Mouse (Mus musculus): ENCODE measurements at regions not wholly inside any gene's neighbourhood (a gene's known extent, or its start where the extent isn't known, plus 50 kb on each side); places are given as distances from the start of the nearest gene placed in this dataset.
A peak's percentile ranks its signal among the peaks of the same experiment; 100 is the strongest.

DNA sequence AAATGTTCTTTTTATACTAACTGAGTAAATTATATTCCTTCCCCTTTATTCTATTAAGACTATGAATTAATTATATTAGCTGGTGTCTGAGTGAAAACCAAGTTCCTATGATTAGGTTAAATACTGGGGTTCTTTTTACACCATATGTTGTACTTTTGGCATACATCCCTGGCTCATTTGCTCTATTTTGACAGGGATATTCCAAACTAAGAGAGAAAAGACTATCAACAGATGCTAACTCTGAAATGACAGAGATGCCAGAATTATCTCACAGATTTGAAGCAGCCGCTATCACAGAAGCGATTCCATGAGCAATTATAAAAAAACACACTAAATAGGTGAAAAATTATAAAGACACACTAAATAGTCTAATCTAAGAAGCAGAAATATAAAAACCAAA lies 119.0 kb upstream of the Irx4 start:
- Histone ChIP-seq H3K27ac (ENCODE audit: low read depth) (no peak overlapping the region), H3K27me3 (ENCODE audit: control insufficient read depth, insufficient read depth, low read length) (no peaks in the 10 kb centered on the region), H3K9ac (replicated peaks; ENCODE audit: low read depth, low read length) (no peak overlapping the region), H3K4me3 (ENCODE audit: low read depth, low read length) (no peak overlapping the region), H3K4me1 (ENCODE audit: control insufficient read depth, insufficient read depth) (no peaks in the 10 kb centered on the region), H3K4me2 (ENCODE audit: low read depth, low read length) (no peak overlapping the region), H3K9me3 (replicated peaks; ENCODE audit: control insufficient read depth, low read length) (no peaks in the 10 kb centered on the region), H3K36me3 (replicated peaks; ENCODE audit: control insufficient read depth, insufficient read depth, low read length) (no peaks in the 10 kb centered on the region)
- TF ChIP-seq EP300 (IDR thresholded peaks at IDR 0.05; ENCODE audit: low read depth) (no peak), CTCF (IDR thresholded peaks at IDR 0.05; ENCODE audit: low read depth) (no peak)
- DNase-seq (ENCODE audit: low spot score) (no peak), ATAC-seq (ENCODE audit: insufficient read depth, low read depth) (no peak)
- WGBS = 89% methylated on average over 2 of the region's 2 CpGs

DNA sequence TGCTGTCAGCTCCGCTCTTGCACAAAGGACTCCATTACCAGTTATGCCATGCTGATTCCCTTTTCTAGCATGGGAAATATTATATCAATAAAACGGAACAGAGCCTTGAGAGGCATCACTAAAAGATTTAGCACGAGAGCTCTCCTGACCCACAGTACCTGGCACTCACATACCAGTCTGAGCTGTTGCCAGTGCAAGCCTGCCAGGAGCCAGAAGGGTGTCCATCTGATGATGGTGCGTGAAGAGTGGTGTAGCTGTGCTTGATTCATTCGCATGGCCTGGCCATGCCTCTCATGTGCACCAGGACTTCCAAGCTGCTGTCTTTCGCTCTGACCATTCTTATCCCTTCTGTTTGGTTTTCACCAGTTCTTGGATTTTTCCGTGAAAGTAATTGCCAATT lies 102.3 kb upstream of the Irx4 start:
- DNase-seq (ENCODE audit: low spot score) (no peak), ATAC-seq (ENCODE audit: insufficient read depth, low read depth) (no peak)
- TF ChIP-seq EP300 (IDR thresholded peaks at IDR 0.05; ENCODE audit: low read depth) (no peak), CTCF (IDR thresholded peaks at IDR 0.05; ENCODE audit: low read depth) (no peak)
- H3K9me3 ChIP-seq (replicated peaks; ENCODE audit: control insufficient read depth, low read length) = no peaks in the 10 kb centered on the region
- WGBS = 87% methylated on average over 7 of the region's 7 CpGs
- H3K27me3 ChIP-seq (ENCODE audit: control insufficient read depth, insufficient read depth, low read length) = no peaks in the 10 kb centered on the region
- no peak overlapping the region for H3K4me3 ChIP-seq (ENCODE audit: low read depth, low read length)
- no peaks in the 10 kb centered on the region for H3K36me3 ChIP-seq (replicated peaks; ENCODE audit: control insufficient read depth, insufficient read depth, low read length)
- H3K9ac ChIP-seq (replicated peaks; ENCODE audit: low read depth, low read length) = no peak overlapping the region
- H3K4me2 ChIP-seq (ENCODE audit: low read depth, low read length) = no peak overlapping the region
- H3K27ac ChIP-seq (ENCODE audit: low read depth) = no peak overlapping the region
- peaks cover 3% of the 10 kb centered on the region; the same call in 1 of the 2 replicates for H3K4me1 ChIP-seq (ENCODE audit: control insufficient read depth, insufficient read depth)

- Histone ChIP-seq H3K27ac (ENCODE audit: low read depth) (no peak overlapping the region), H3K9me3 (replicated peaks; ENCODE audit: control insufficient read depth, low read length) (no peaks in the 10 kb centered on the region), H3K36me3 (replicated peaks; ENCODE audit: control insufficient read depth, insufficient read depth, low read length) (no peaks in the 10 kb centered on the region), H3K27me3 (ENCODE audit: control insufficient read depth, insufficient read depth, low read length) (no peaks in the 10 kb centered on the region), H3K4me2 (ENCODE audit: low read depth, low read length) (no peak overlapping the region), H3K4me3 (ENCODE audit: low read depth, low read length) (no peak overlapping the region), H3K9ac (replicated peaks; ENCODE audit: low read depth, low read length) (no peak overlapping the region), H3K4me1 (ENCODE audit: control insufficient read depth, insufficient read depth) (peaks cover 3% of the 10 kb centered on the region; the same call in 1 of the 2 replicates)
- WGBS = 45% methylated on average over 7 of the region's 7 CpGs
- ATAC-seq (ENCODE audit: insufficient read depth, low read depth) (no peak), DNase-seq (ENCODE audit: low spot score) (no peak)
- TF ChIP-seq CTCF (IDR thresholded peaks at IDR 0.05; ENCODE audit: low read depth) = no peak
- no peak for TF ChIP-seq EP300 (IDR thresholded peaks at IDR 0.05; ENCODE audit: low read depth)
Measured at GRCm38 (mm10) chr13:73159454-73159853, 100.8 kb upstream of the Irx4 start.

DNA sequence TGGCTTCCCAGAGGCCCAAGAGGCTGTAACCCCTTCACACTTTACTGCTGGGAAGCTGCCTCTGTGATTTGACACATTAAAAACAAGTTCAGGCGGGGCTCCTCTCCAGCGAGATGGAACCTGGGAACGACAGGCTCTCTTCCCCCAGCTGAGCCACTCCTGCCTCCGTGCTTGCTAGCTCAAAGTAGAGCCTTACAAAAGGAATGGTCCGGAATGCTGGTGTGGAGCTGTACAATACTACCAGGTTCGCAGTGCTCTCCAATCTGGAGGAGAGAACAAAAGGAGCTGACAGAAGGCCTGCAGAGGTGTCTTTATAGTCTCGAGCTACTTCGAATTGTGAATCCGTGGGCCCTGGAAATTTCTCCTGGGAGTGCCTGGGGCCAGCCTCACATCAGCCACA lies 100.4 kb upstream of the Irx4 start:
- H3K27ac ChIP-seq (ENCODE audit: low read depth) = no peak overlapping the region
- ATAC-seq (ENCODE audit: insufficient read depth, low read depth) = no peak

GRCm38 (mm10) chr13:73160289-73160688 lies 100.0 kb upstream of the Irx4 start:
- no peak overlapping the region for H3K9ac ChIP-seq (replicated peaks; ENCODE audit: low read depth, low read length)
- H3K27ac ChIP-seq (ENCODE audit: low read depth) = no peak overlapping the region
- H3K9me3 ChIP-seq (replicated peaks; ENCODE audit: control insufficient read depth, low read length) = no peaks in the 10 kb centered on the region
- WGBS = under 1% methylated on average over 22 of the region's 22 CpGs
- H3K36me3 ChIP-seq (replicated peaks; ENCODE audit: control insufficient read depth, insufficient read depth, low read length) = no peaks in the 10 kb centered on the region
- 0 out of 2 replicates have a peak overlapping the region, but pooled peaks have one; percentile 5 for H3K4me3 ChIP-seq (ENCODE audit: low read depth, low read length)
- H3K4me1 ChIP-seq (ENCODE audit: control insufficient read depth, insufficient read depth) = peaks cover 3% of the 10 kb centered on the region; the same call in 1 of the 2 replicates
- no peaks in the 10 kb centered on the region for H3K27me3 ChIP-seq (ENCODE audit: control insufficient read depth, insufficient read depth, low read length)
- peak overlapping the region; percentile 52 for H3K4me2 ChIP-seq (ENCODE audit: low read depth, low read length)
- DNase-seq (ENCODE audit: low spot score) = peak; percentile 87
- TF ChIP-seq CTCF (IDR thresholded peaks at IDR 0.05; ENCODE audit: low read depth) (peak; percentile 89; the same call in 1 of the 2 replicates), EP300 (IDR thresholded peaks at IDR 0.05; ENCODE audit: low read depth) (no peak)
- ATAC-seq (ENCODE audit: insufficient read depth, low read depth) = peak; percentile 99

More for the DNA sequence above, 100.4 kb upstream of the Irx4 start:
- H3K4me3 ChIP-seq (ENCODE audit: low read depth, low read length) = 0 out of 2 replicates have a peak overlapping the region, but pooled peaks have one; percentile 5
- TF ChIP-seq CTCF (IDR thresholded peaks at IDR 0.05; ENCODE audit: low read depth) (no peak), EP300 (IDR thresholded peaks at IDR 0.05; ENCODE audit: low read depth) (no peak)
- no peak overlapping the region for H3K9ac ChIP-seq (replicated peaks; ENCODE audit: low read depth, low read length)
- peak overlapping the region; percentile 52 for H3K4me2 ChIP-seq (ENCODE audit: low read depth, low read length)
- WGBS = 11% methylated on average over 9 of the region's 9 CpGs
- no peaks in the 10 kb centered on the region for H3K36me3 ChIP-seq (replicated peaks; ENCODE audit: control insufficient read depth, insufficient read depth, low read length)
- no peaks in the 10 kb centered on the region for H3K9me3 ChIP-seq (replicated peaks; ENCODE audit: control insufficient read depth, low read length)
- no peak for DNase-seq (ENCODE audit: low spot score)
- peaks cover 3% of the 10 kb centered on the region; the same call in 1 of the 2 replicates for H3K4me1 ChIP-seq (ENCODE audit: control insufficient read depth, insufficient read depth)
- H3K27me3 ChIP-seq (ENCODE audit: control insufficient read depth, insufficient read depth, low read length) = no peaks in the 10 kb centered on the region

DNA sequence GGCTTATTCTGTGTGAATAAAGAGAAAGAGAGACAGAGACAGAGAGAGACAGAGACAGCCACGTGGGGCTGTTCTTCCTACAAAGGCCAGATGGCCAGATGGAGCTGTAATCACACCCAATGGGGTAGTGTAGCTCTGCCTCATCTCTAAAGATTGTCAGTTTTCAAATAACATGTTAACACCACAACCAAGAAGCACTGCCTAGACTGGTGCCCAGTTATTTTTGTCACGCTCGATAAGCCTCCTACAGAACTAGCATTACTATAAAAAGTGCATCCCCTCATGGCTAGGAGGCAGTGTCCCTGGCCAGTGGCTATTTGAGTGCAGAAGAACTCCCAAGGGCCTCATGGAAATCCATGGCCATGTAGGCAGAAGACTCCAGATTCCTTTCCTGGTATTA lies 90.0 kb upstream of the Irx4 start:
- no peaks in the 10 kb centered on the region for H3K36me3 ChIP-seq (replicated peaks; ENCODE audit: control insufficient read depth, insufficient read depth, low read length)
- peak; percentile 74 for DNase-seq (ENCODE audit: low spot score)
- peak; percentile 31; the same call in 1 of the 2 replicates for TF ChIP-seq CTCF (IDR thresholded peaks at IDR 0.05; ENCODE audit: low read depth)
- TF ChIP-seq EP300 (IDR thresholded peaks at IDR 0.05; ENCODE audit: low read depth) = no peak
- H3K4me1 ChIP-seq (ENCODE audit: control insufficient read depth, insufficient read depth) = peaks cover 4% of the 10 kb centered on the region; the same call in 1 of the 2 replicates
- H3K4me3 ChIP-seq (ENCODE audit: low read depth, low read length) = no peak overlapping the region
- peak overlapping the region; percentile 77 for H3K27ac ChIP-seq (ENCODE audit: low read depth)
- no peaks in the 10 kb centered on the region for H3K9me3 ChIP-seq (replicated peaks; ENCODE audit: control insufficient read depth, low read length)
- H3K4me2 ChIP-seq (ENCODE audit: low read depth, low read length) = no peak overlapping the region
- no peaks in the 10 kb centered on the region for H3K27me3 ChIP-seq (ENCODE audit: control insufficient read depth, insufficient read depth, low read length)
- peak; percentile 95 for ATAC-seq (ENCODE audit: insufficient read depth, low read depth)
- H3K9ac ChIP-seq (replicated peaks; ENCODE audit: low read depth, low read length) = no peak overlapping the region
- 21% methylated on average over 3 of the region's 3 CpGs for WGBS
